Mouse (Mus musculus): ENCODE measurements around the gene Apod. TPM values are rescaled to one million over a fixed set of nuclear protein-coding genes. Genes with fewer than 3 reads are reported as not detected.
"Not testable (repeated sequence)": the region's sequence is repeated elsewhere in the genome, so short reads cannot be mapped to it uniquely, and the experiment has no call there.

The Apod gene
- polyA plus RNA-seq, 1 experiment from 2014 or later, result 0.11 TPM

GRCm38 (mm10) chr16:31326679-31327078 is 12.1 kb upstream of the Apod start:
- Histone ChIP-seq H3K27me3 (ENCODE audit: insufficient read depth, low read length) (no peaks in the 10 kb centered on the region), H3K36me3 (replicated peaks; ENCODE audit: insufficient read depth, low read length) (no peaks in the 10 kb centered on the region), H3K9ac (replicated peaks) (no peak overlapping the region), H3K4me3 (ENCODE audit: low read depth, low read length) (no peak overlapping the region), H3K4me2 (ENCODE audit: low read depth, low read length) (no peak overlapping the region), H3K27ac (ENCODE audit: low read depth) (no peak overlapping the region), H3K9me3 (ENCODE audit: low read length) (no peaks in the 10 kb centered on the region), H3K4me1 (ENCODE audit: insufficient read depth) (no peaks in the 10 kb centered on the region)
- DNase-seq (no peak), ATAC-seq (no peak)
- TF ChIP-seq CTCF (IDR thresholded peaks at IDR 0.05; ENCODE audit: low read depth), result no peak
- TF ChIP-seq EP300 (IDR thresholded peaks at IDR 0.05; ENCODE audit: low read depth), result no peak
- 63% methylated on average over 8 of the region's 8 CpGs for WGBS (ENCODE audit: insufficient replicate concordance)

- no peak overlapping the region for H3K27ac ChIP-seq (ENCODE audit: low read depth)
- H3K9ac ChIP-seq (replicated peaks), result no peak overlapping the region
- TF ChIP-seq CTCF (IDR thresholded peaks at IDR 0.05; ENCODE audit: low read depth) (no peak), EP300 (IDR thresholded peaks at IDR 0.05; ENCODE audit: low read depth) (no peak)
- 76% methylated on average over 5 of the region's 5 CpGs for WGBS (ENCODE audit: insufficient replicate concordance)
- no peaks in the 10 kb centered on the region for H3K4me1 ChIP-seq (ENCODE audit: insufficient read depth)
- H3K36me3 ChIP-seq (replicated peaks; ENCODE audit: insufficient read depth, low read length), result no peaks in the 10 kb centered on the region
- no peak for ATAC-seq
- H3K27me3 ChIP-seq (ENCODE audit: insufficient read depth, low read length), result no peaks in the 10 kb centered on the region
- H3K4me2 ChIP-seq (ENCODE audit: low read depth, low read length), result no peak overlapping the region
- DNase-seq, result no peak
- H3K9me3 ChIP-seq (ENCODE audit: low read length), result no peaks in the 10 kb centered on the region
- H3K4me3 ChIP-seq (ENCODE audit: low read depth, low read length), result no peak overlapping the region
These were observed 11.4 kb upstream of the Apod start for GRCm38 (mm10) chr16:31325966-31326365.

- Histone ChIP-seq H3K9ac (replicated peaks) (no peak overlapping the region), H3K4me1 (ENCODE audit: insufficient read depth) (no peaks in the 10 kb centered on the region), H3K36me3 (replicated peaks; ENCODE audit: insufficient read depth, low read length) (no peaks in the 10 kb centered on the region), H3K9me3 (ENCODE audit: low read length) (no peaks in the 10 kb centered on the region), H3K27ac (ENCODE audit: low read depth) (no peak overlapping the region), H3K4me2 (ENCODE audit: low read depth, low read length) (no peak overlapping the region), H3K4me3 (ENCODE audit: low read depth, low read length) (no peak overlapping the region), H3K27me3 (ENCODE audit: insufficient read depth, low read length) (no peaks in the 10 kb centered on the region)
- DNase-seq, result no peak
- TF ChIP-seq CTCF (IDR thresholded peaks at IDR 0.05; ENCODE audit: low read depth) (no peak), EP300 (IDR thresholded peaks at IDR 0.05; ENCODE audit: low read depth) (no peak)
- ATAC-seq, result no peak
- WGBS (ENCODE audit: insufficient replicate concordance), result 90% methylated on average over 14 of the region's 14 CpGs
These were observed 10.5 kb upstream of the Apod start for GRCm38 (mm10) chr16:31325120-31325519.

GRCm38 (mm10) chr16:31321501-31321900 is 6.9 kb upstream of the Apod start:
- ATAC-seq, result no peak
- WGBS (ENCODE audit: insufficient replicate concordance), result 79% methylated on average over 4 of the region's 4 CpGs
- Histone ChIP-seq H3K27me3 (ENCODE audit: insufficient read depth, low read length) (no peaks in the 10 kb centered on the region), H3K36me3 (replicated peaks; ENCODE audit: insufficient read depth, low read length) (no peaks in the 10 kb centered on the region), H3K9ac (replicated peaks) (no peak overlapping the region), H3K27ac (ENCODE audit: low read depth) (no peak overlapping the region), H3K4me3 (ENCODE audit: low read depth, low read length) (no peak overlapping the region), H3K4me2 (ENCODE audit: low read depth, low read length) (no peak overlapping the region), H3K9me3 (ENCODE audit: low read length) (no peaks in the 10 kb centered on the region), H3K4me1 (ENCODE audit: insufficient read depth) (peaks cover 4% of the 10 kb centered on the region; the same call in 1 of the 2 replicates)
- no peak for DNase-seq
- TF ChIP-seq EP300 (IDR thresholded peaks at IDR 0.05; ENCODE audit: low read depth), result no peak
- TF ChIP-seq CTCF (IDR thresholded peaks at IDR 0.05; ENCODE audit: low read depth), result no peak

DNA sequence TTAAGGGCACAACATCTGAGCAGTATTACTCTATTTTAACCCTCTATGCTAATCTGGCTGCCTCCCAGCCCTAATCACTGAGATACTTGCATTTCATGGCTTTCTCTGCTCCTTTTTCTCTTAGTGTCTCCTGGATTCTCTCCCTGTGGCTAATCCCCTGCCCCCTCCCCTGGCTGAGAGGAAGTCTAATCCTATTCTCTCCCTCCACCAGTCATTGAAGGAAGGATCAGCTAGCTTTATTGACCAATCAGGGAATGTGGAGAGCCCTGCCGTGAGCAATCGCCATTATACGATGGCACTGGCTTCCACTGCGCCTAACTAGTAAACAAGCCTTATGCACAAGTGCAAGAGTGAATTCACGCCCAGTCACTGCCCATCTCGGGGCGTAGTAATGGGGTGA is 6.3 kb upstream of the Apod start:
- Histone ChIP-seq H3K27me3 (ENCODE audit: insufficient read depth, low read length) (no peaks in the 10 kb centered on the region), H3K4me1 (ENCODE audit: insufficient read depth) (peaks cover 4% of the 10 kb centered on the region; the same call in 1 of the 2 replicates), H3K9me3 (ENCODE audit: low read length) (no peaks in the 10 kb centered on the region), H3K4me3 (ENCODE audit: low read depth, low read length) (no peak overlapping the region), H3K4me2 (ENCODE audit: low read depth, low read length) (no peak overlapping the region), H3K9ac (replicated peaks) (no peak overlapping the region), H3K27ac (ENCODE audit: low read depth) (no peak overlapping the region), H3K36me3 (replicated peaks; ENCODE audit: insufficient read depth, low read length) (no peaks in the 10 kb centered on the region)
- DNase-seq, result no peak
- no peak for ATAC-seq
- TF ChIP-seq CTCF (IDR thresholded peaks at IDR 0.05; ENCODE audit: low read depth), result no peak
- TF ChIP-seq EP300 (IDR thresholded peaks at IDR 0.05; ENCODE audit: low read depth), result no peak
- 72% methylated on average over 7 of the region's 7 CpGs for WGBS (ENCODE audit: insufficient replicate concordance)

DNA sequence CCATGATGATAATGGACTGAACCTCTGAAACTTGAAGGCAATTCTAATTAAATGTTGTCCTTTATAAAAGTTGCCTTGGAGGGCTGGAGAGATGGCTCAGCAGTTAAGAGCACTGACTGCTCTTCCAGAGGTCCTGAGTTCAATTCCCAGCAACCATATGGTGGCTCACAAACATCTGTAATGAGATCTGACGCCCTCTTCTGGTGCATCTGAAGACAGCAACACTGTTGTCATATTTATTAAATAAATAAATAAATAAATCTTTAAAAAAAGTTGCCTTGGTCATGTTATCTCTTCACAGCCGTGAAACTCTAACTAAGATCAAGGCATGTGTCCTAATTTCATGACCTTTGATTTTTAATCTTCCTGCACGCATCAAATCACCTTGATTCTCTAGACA is 5.1 kb upstream of the Apod start:
- H3K27me3 ChIP-seq (ENCODE audit: insufficient read depth, low read length); H3K36me3 ChIP-seq (replicated peaks; ENCODE audit: insufficient read depth, low read length); H3K4me1 ChIP-seq (ENCODE audit: insufficient read depth); H3K27ac ChIP-seq (ENCODE audit: low read depth); DNase-seq; H3K9me3 ChIP-seq (ENCODE audit: low read length); H3K9ac ChIP-seq (replicated peaks); H3K4me3 ChIP-seq (ENCODE audit: low read depth, low read length); H3K4me2 ChIP-seq (ENCODE audit: low read depth, low read length); ATAC-seq: not testable (repeated sequence)
- WGBS (ENCODE audit: insufficient replicate concordance), result 51% methylated on average over 3 of the region's 3 CpGs

- Histone ChIP-seq H3K9me3 (ENCODE audit: low read length) (no peaks in the 10 kb centered on the region), H3K27ac (ENCODE audit: low read depth) (peak overlapping the region; percentile 39; the same call in 1 of the 2 replicates), H3K9ac (replicated peaks) (no peak overlapping the region), H3K4me1 (ENCODE audit: insufficient read depth) (peaks cover 4% of the 10 kb centered on the region; the same call in 1 of the 2 replicates), H3K4me3 (ENCODE audit: low read depth, low read length) (no peak overlapping the region), H3K4me2 (ENCODE audit: low read depth, low read length) (no peak overlapping the region), H3K36me3 (replicated peaks; ENCODE audit: insufficient read depth, low read length) (no peaks in the 10 kb centered on the region), H3K27me3 (ENCODE audit: insufficient read depth, low read length) (no peaks in the 10 kb centered on the region)
- TF ChIP-seq CTCF (IDR thresholded peaks at IDR 0.05; ENCODE audit: low read depth), result no peak
- no peak for TF ChIP-seq EP300 (IDR thresholded peaks at IDR 0.05; ENCODE audit: low read depth)
- 60% methylated on average over 4 of the region's 4 CpGs for WGBS (ENCODE audit: insufficient replicate concordance)
- no peak for ATAC-seq
- no peak for DNase-seq
These were observed 4.7 kb upstream of the Apod start for GRCm38 (mm10) chr16:31319316-31319715.
